Mouse (Mus musculus) kidney, adult 2 months (tissue): Measurements from ENCODE around the gene Otub2.

ENCODE experiments used
- CTCF ChIP-seq: fragments of 200-500 bp; conservative IDR thresholded peaks from 2 replicates; pipeline ENCODE4 v1.5.1; 2011; ENCODE audit warnings: low read depth, mild to moderate bottlenecking, control low read depth, low read length, moderate library complexity, mixed read lengths; ENCODE audit not compliant: insufficient read depth, insufficient read length
- POLR2A ChIP-seq: fragments of 200-500 bp; IDR thresholded peaks from one replicate; pipeline ENCODE4 v1.6.1; 2011; ENCODE audit warnings: low read depth, low read length, control low read depth

GRCm38 (mm10) chr12:103433986-103434731, 45.7 kb downstream of the Otub2 start, which contains the start of gene Ifi27:
- TF ChIP-seq POLR2A (no peak), CTCF (no peak)
